Mouse (Mus musculus): ENCODE results near the gene Mark3.
A peak's percentile ranks its signal among the peaks of the same experiment; 100 is the strongest.
"Not testable (repeated sequence)": the region's sequence is repeated elsewhere in the genome, so short reads cannot be mapped to it uniquely, and the experiment has no call there.

Gene Mark3

GRCm38 (mm10) chr12:111574074-111574886, at the start of gene Mark3:
TSS of gene Mark3 (plus strand) at chr12:111574523.
- DNase-seq: peak; percentile 98

- no peak for DNase-seq
These were observed 49.4 kb upstream of the Mark3 start for GRCm38 (mm10) chr12:111524883-111525282.

GRCm38 (mm10) chr12:111527643-111528281, 46.6 kb upstream of the Mark3 start:
- DNase-seq: no peak

- no peak for DNase-seq
These were observed 45.1 kb upstream of the Mark3 start for GRCm38 (mm10) chr12:111529192-111529591.

- no peak for DNase-seq
These were observed 41.1 kb upstream of the Mark3 start for GRCm38 (mm10) chr12:111533096-111533794.

- no peak for DNase-seq
These were observed 39.0 kb upstream of the Mark3 start for GRCm38 (mm10) chr12:111535281-111535680.

- DNase-seq: no peak
These were observed 38.6 kb upstream of the Mark3 start for GRCm38 (mm10) chr12:111535762-111536161.

GRCm38 (mm10) chr12:111536746-111537145, 37.6 kb upstream of the Mark3 start:
- no peak for DNase-seq

- peak; percentile 52 for DNase-seq
These were observed 37.0 kb upstream of the Mark3 start for GRCm38 (mm10) chr12:111537341-111537740.

GRCm38 (mm10) chr12:111537796-111538291, 36.5 kb upstream of the Mark3 start, which contains the start of gene Eif5:
TSS of gene Eif5 (plus strand) at chr12:111538016.
- DNase-seq: peak; percentile 99

- peak; percentile 91 for DNase-seq
These were observed 35.9 kb upstream of the Mark3 start for GRCm38 (mm10) chr12:111538292-111539040.

GRCm38 (mm10) chr12:111539041-111539345, 35.3 kb upstream of the Mark3 start:
- DNase-seq: no peak

- no peak for DNase-seq
These were observed 27.3 kb upstream of the Mark3 start for GRCm38 (mm10) chr12:111547070-111547469.

GRCm38 (mm10) chr12:111548555-111549289, 25.6 kb upstream of the Mark3 start:
- no peak for DNase-seq

GRCm38 (mm10) chr12:111550679-111551078, 23.6 kb upstream of the Mark3 start:
- DNase-seq: no peak

- no peak for DNase-seq
These were observed 22.0 kb upstream of the Mark3 start for GRCm38 (mm10) chr12:111552342-111552741.

- DNase-seq: no peak
These were observed 19.0 kb upstream of the Mark3 start for GRCm38 (mm10) chr12:111555357-111555756.

- not testable (repeated sequence) for DNase-seq
These were observed 18.4 kb upstream of the Mark3 start for GRCm38 (mm10) chr12:111555893-111556292.

- no peak for DNase-seq
These were observed 16.8 kb upstream of the Mark3 start for GRCm38 (mm10) chr12:111557538-111557937.

GRCm38 (mm10) chr12:111558655-111559054, 15.7 kb upstream of the Mark3 start:
- DNase-seq: no peak

GRCm38 (mm10) chr12:111559647-111560258, 14.6 kb upstream of the Mark3 start:
- DNase-seq: no peak

GRCm38 (mm10) chr12:111560286-111560685, 14.0 kb upstream of the Mark3 start:
- no peak for DNase-seq

Data from embryo, embryonic 11 days (tissue).